Mouse (Mus musculus) urinary bladder, adult 18-20 months (tissue): ENCODE data around the gene Scnn1b.
A peak's percentile ranks its signal among the peaks of the same experiment; 100 is the strongest.

Experiments used
- DNase-seq, 2 experiments: peaks; one replicate each; pipeline ENCODE4 v3.0.0; 2022; ENCODE audit warnings: low spot score in 2 of 2, mixed read lengths in 2 of 2

Scnn1b gene

DNA sequence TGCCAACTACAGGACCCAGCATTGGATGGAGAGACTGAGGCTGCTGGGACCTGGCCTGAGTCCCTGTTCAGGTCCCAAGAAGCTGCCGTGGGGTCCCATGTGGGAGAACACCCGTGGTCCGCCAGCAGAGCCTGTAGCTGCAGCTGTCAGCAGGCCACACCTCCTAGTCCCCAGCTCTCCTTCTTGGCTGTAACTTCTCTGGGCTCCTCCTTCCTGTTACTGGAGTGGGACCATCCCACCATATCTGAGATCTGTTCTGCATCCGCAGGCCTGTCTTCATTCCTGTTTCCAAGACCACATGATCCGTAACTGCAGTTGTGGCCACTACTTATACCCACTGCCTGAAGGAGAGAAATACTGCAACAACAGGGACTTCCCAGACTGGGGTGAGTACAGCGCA, 49.1 kb downstream of the Scnn1b start:
- DNase-seq: no peak

DNA sequence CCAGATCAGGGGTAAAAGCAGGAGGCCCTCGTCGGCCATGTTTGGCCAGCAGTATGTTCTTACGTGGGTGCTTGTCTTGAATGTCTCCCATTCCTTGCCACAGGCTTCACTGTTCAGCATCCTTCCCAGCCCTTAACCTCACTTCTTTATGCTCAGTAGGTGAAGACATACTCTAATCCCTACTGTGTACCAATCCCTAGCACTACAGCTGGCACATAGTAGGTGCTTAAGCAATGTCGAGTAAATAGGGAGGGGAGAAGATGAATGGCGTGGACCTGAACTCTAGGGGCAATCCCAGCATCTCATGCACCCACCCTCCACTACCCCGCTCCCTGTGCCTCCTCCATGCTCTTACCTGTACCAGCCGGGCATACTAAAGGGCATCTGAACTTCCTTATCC, 59.5 kb downstream of the Scnn1b start:
- no peak for DNase-seq

- no peak for DNase-seq
Observed at GRCm38 (mm10) chr7:121927882-121928281, 63.0 kb downstream of the Scnn1b start.

GRCm38 (mm10) chr7:121931246-121931645, 66.4 kb downstream of the Scnn1b start:
- no peak for DNase-seq

DNA sequence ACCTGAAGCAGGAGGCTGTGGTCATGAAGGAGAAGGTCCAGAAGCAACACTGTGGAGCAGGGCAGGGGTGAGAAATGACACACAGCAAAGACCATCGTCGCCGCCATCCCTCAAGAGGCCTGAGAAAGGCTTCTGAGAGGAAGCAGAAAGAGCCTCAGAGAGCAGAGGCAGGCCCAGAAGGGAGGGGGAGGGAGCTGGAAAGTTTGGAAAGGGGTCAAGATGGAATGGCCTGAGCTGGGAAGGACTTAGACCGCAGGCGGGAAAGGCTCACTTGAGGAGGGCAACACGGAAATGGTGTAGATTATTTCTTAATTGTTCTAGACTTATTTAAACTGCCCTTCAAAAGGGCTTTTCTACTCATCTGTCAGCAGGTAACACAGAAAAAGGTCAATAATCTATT, 68.8 kb downstream of the Scnn1b start:
- no peak for DNase-seq

DNA sequence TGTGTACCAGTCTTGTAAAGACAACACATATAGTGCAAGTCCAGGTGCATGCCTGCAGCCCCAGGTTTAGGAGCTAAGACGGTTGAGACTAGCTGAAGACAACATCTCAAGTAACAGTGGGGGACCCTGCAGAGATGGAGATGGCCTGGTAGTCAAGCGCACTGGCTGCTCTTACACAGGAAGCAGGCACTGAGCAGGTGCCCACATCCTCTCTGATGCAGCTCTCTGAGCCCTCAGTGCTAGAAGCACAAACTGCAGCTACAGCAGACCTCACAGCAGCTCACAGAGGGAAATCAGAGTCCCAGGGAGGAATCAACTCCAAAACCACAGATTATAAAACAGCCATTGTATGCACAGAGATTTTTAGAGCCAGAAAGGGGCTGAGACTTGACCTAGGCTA, 69.5 kb downstream of the Scnn1b start:
- no peak for DNase-seq

DNA sequence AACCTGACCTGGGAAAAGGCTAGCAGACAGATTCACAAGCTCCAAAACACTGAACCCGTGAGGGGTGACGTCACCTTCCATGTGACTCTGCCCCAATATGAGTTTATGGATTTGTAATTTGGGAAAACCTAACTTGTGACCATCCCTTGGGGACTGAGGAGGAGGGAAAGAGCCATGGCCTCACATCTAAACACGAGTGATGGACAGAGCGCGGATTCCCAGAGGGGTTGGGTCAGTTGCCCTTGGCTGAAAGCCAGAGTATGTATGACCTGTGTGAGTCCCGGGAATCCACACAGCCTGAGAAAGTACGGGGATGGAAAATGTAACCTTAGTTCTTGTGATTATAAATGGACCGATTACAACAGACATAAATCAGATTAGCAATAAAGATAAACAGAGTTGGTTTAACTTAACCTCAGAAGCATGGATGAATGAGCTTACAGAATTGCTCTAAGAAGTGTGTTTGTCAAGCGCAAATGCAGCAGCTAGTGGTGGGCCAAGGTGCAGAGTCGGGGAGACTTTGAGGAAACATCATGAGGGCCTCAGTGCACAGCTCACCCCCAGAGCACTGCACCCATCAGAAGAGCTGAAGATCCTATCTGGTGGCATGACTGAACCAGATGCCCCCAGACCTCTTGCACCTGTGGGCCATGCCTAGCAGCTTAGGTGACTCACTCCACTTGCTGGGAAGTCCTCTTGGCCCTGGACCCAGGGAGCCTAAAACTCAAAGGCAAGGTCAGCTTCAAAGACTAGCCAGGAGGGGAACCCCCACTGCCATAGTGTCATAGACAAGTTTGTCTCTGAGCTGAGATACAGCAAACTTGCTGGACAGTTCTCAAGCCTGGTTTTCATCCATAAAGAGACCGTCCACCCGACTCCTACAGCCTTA, 71.3 kb downstream of the Scnn1b start:
- peak; percentile 7 to 28 for DNase-seq

GRCm38 (mm10) chr7:121936861-121937630, 72.2 kb downstream of the Scnn1b start:
- DNase-seq: no peak

- DNase-seq: no peak
Observed at GRCm38 (mm10) chr7:121938124-121938891, 73.5 kb downstream of the Scnn1b start.

- no peak for DNase-seq
Observed at GRCm38 (mm10) chr7:121939244-121939643, 74.4 kb downstream of the Scnn1b start.

DNA sequence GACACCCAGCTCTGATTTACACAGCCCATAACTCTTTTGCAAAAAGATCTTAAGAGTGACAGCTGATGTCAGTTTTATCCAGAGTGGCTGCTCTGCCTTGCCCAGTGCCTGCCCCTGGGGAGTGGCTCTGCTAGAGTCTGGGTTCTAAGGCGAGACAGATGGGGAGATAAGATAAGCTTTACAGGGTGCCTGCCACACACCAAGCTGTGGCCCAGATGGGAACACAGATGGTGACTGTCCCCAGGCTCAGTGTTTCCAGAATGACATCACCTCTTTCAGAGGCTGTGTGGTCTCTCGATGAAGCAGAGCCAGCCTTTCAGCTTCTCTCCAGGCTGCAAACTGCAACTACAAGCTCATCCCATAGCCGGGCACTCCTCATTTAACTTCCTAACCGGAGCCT, 74.9 kb downstream of the Scnn1b start:
- peak in 1 of 2 experiments; percentile 7 for DNase-seq

GRCm38 (mm10) chr7:121941016-121941415, 76.2 kb downstream of the Scnn1b start:
- no peak for DNase-seq

DNA sequence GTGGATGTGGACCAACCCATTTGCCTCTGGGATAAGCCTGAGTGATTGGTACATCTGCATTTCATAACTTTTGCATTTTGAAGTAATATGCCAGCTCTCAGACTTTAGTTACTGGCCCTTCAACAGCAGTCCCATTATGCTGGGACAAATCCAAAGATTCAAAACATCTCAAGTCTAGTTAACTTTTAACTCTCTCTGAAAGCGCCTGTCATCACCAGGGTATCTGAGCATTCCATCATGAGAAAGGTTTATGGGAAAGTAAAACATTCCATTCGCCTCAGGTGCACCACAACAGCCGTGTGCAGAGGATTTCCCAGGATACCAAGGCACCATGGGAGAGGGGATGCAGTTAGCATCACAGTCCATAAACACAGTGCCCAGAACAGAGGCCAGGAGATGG, 76.8 kb downstream of the Scnn1b start:
- DNase-seq: no peak

GRCm38 (mm10) chr7:121942371-121942770, 77.5 kb downstream of the Scnn1b start:
- no peak for DNase-seq

GRCm38 (mm10) chr7:121946196-121946595, 81.4 kb downstream of the Scnn1b start:
- no peak for DNase-seq

GRCm38 (mm10) chr7:121947513-121947912, 82.7 kb downstream of the Scnn1b start:
- DNase-seq: no peak

DNA sequence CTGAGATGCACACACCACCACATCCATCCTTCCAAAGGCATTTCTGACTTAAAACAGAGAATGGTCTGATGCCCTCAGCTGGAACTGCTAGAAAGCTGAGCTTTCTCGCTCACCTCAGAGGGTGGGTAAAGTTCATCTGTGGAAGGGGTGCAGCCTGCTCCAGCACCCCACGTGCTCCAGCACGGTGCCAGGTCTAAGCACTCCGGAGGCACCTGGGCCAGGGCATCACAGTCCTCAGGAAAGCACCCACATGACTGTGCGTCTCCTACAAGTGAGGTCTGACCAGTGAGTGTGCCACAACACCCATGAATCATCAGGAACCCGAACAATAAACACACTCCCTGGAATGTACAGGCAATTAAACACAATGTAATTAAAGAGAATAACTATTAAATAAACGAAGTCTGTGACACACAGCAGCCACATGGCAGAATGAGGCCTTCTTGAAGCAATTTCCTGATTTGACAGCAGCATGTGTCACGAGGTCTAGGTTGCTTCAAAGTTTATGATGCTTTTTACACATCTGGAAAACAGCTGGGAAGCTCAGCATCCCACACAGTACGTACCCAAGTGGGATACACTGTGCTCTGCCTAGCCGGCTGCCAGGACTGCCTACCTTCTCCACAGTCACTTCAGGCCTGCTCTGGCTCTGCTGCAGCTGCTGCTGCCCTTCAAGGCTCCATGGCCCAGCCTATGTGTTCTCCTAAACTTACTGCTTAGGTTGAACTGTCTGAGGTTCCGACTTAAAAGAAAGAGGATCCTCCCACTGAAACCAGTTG, 90.2 kb downstream of the Scnn1b start:
- DNase-seq: no peak

- no peak for DNase-seq
Observed at GRCm38 (mm10) chr7:121955802-121956201, 91.0 kb downstream of the Scnn1b start.

DNA sequence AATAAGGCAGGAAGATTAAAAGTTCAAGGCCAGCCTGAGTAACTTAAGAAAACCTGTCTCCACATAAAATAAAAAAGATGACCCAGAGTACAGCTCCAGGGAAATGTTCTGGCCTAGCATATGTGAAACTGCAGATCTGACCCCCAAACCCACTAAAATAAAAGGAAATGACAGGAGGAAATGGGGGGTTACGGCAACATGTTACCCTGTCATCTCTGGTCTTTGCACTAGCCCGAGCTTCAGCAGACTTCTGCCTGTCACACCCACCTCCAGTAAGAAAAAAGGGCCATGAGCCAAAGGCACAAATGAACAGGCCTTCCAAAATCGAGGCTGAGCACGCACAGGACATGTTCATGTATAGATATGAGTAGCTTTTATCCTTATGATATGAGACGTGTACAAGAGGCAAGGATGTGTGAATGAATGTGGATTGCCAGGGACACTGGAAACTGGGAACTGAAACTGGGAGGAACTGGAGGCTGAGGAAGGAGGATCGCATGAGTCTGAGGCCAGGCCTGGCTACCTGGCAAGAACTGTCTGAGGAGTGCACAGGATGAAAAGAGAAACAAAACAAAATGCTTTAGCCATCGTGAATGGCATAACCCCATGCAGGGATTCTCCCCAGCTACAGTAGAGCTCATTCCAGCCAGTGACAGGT, 97.2 kb downstream of the Scnn1b start:
- DNase-seq: no peak

- DNase-seq: no peak
Observed at GRCm38 (mm10) chr7:121962571-121962959, 97.7 kb downstream of the Scnn1b start.

DNA sequence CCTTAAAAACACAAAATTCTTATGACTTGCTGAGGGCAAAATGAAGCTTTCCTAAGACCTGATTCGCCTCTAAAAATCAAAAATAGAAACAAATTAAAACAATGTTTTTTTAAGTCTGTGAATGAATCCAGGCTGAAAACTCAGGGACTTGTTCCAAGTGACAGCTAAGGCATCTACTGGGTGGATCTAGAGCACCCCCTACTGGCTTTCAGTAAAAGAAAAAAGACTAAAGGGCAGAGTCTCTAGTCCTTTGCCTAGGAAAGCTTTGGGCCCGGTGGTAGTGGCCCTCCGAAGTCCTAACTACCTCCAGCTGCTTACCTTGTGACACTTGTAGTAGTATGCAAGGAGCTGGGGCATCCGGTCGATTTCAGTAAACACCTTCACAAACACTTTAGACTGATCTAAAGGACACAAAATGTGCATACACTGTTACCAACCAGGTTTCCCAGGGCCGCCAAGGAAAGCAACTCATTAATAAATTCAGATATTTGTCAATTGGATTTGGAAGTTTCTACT, 99.1 kb downstream of the Scnn1b start:
- DNase-seq: peak in 1 of 2 experiments; percentile 17
